Mouse (Mus musculus): ENCODE data around the gene Tssc4. TPM values are rescaled to one million over a fixed set of nuclear protein-coding genes. Genes with fewer than 3 reads are reported as not detected.

Gene Tssc4
- total and polyA plus RNA-seq, 2 experiments from 2014 or later, result 34.0 to 71.7 TPM

- Histone ChIP-seq H3K27ac (ENCODE audit: low read depth) (no peak overlapping the region), H3K4me2 (ENCODE audit: low read depth, low read length) (no peak overlapping the region), H3K4me3 (ENCODE audit: low read depth, low read length) (no peak overlapping the region), H3K36me3 (replicated peaks; ENCODE audit: control insufficient read depth, insufficient read depth, low read length) (no peaks in the 10 kb centered on the region; the same call in 1 of the 2 replicates), H3K9ac (replicated peaks; ENCODE audit: low read depth, low read length) (no peak overlapping the region), H3K9me3 (replicated peaks; ENCODE audit: control insufficient read depth, low read length) (no peaks in the 10 kb centered on the region), H3K4me1 (ENCODE audit: control insufficient read depth, insufficient read depth) (peaks cover 9% of the 10 kb centered on the region), H3K27me3 (ENCODE audit: control insufficient read depth, insufficient read depth, low read length) (no peaks in the 10 kb centered on the region)
- ATAC-seq (ENCODE audit: insufficient read depth, low read depth) (no peak), DNase-seq (ENCODE audit: low spot score) (no peak)
- no peak for TF ChIP-seq EP300 (IDR thresholded peaks at IDR 0.05; ENCODE audit: low read depth)
- no peak for TF ChIP-seq CTCF (IDR thresholded peaks at IDR 0.05; ENCODE audit: low read depth)
- 78% methylated on average over 8 of the region's 8 CpGs for WGBS
These were observed 34.3 kb upstream of the Tssc4 start for GRCm38 (mm10) chr7:143034519-143035450.

GRCm38 (mm10) chr7:143036787-143037186, 32.3 kb upstream of the Tssc4 start:
- Histone ChIP-seq H3K4me2 (ENCODE audit: low read depth, low read length) (no peak overlapping the region), H3K27me3 (ENCODE audit: control insufficient read depth, insufficient read depth, low read length) (no peaks in the 10 kb centered on the region), H3K27ac (ENCODE audit: low read depth) (no peak overlapping the region), H3K9ac (replicated peaks; ENCODE audit: low read depth, low read length) (no peak overlapping the region), H3K9me3 (replicated peaks; ENCODE audit: control insufficient read depth, low read length) (no peaks in the 10 kb centered on the region), H3K4me1 (ENCODE audit: control insufficient read depth, insufficient read depth) (peaks cover 23% of the 10 kb centered on the region), H3K4me3 (ENCODE audit: low read depth, low read length) (no peak overlapping the region), H3K36me3 (replicated peaks; ENCODE audit: control insufficient read depth, insufficient read depth, low read length) (no peaks in the 10 kb centered on the region; the same call in 1 of the 2 replicates)
- TF ChIP-seq CTCF (IDR thresholded peaks at IDR 0.05; ENCODE audit: low read depth) (no peak), EP300 (IDR thresholded peaks at IDR 0.05; ENCODE audit: low read depth) (no peak)
- ATAC-seq (ENCODE audit: insufficient read depth, low read depth) (no peak), DNase-seq (ENCODE audit: low spot score) (no peak)
- 78% methylated on average over 3 of the region's 3 CpGs for WGBS

- TF ChIP-seq CTCF (IDR thresholded peaks at IDR 0.05; ENCODE audit: low read depth) (no peak), EP300 (IDR thresholded peaks at IDR 0.05; ENCODE audit: low read depth) (no peak)
- H3K4me1 ChIP-seq (ENCODE audit: control insufficient read depth, insufficient read depth), result peaks cover 23% of the 10 kb centered on the region
- 82% methylated on average over 4 of the region's 4 CpGs for WGBS
These were observed 31.7 kb upstream of the Tssc4 start for GRCm38 (mm10) chr7:143037306-143037705.

GRCm38 (mm10) chr7:143038174-143038931, 30.7 kb upstream of the Tssc4 start:
- no peak for DNase-seq (ENCODE audit: low spot score)
- Histone ChIP-seq H3K27ac (ENCODE audit: low read depth) (no peak overlapping the region), H3K4me2 (ENCODE audit: low read depth, low read length) (no peak overlapping the region), H3K9me3 (replicated peaks; ENCODE audit: control insufficient read depth, low read length) (no peaks in the 10 kb centered on the region), H3K36me3 (replicated peaks; ENCODE audit: control insufficient read depth, insufficient read depth, low read length) (no peaks in the 10 kb centered on the region; the same call in 1 of the 2 replicates), H3K9ac (replicated peaks; ENCODE audit: low read depth, low read length) (no peak overlapping the region), H3K4me3 (ENCODE audit: low read depth, low read length) (no peak overlapping the region), H3K4me1 (ENCODE audit: control insufficient read depth, insufficient read depth) (peaks cover 30% of the 10 kb centered on the region), H3K27me3 (ENCODE audit: control insufficient read depth, insufficient read depth, low read length) (no peaks in the 10 kb centered on the region)
- 91% methylated on average over 3 of the region's 3 CpGs for WGBS
- ATAC-seq (ENCODE audit: insufficient read depth, low read depth), result no peak
- TF ChIP-seq CTCF (IDR thresholded peaks at IDR 0.05; ENCODE audit: low read depth) (no peak), EP300 (IDR thresholded peaks at IDR 0.05; ENCODE audit: low read depth) (no peak)

More at GRCm38 (mm10) chr7:143037306-143037705, 31.7 kb upstream of the Tssc4 start:
- H3K36me3 ChIP-seq (replicated peaks; ENCODE audit: control insufficient read depth, insufficient read depth, low read length), result no peaks in the 10 kb centered on the region; the same call in 1 of the 2 replicates
- H3K4me2 ChIP-seq (ENCODE audit: low read depth, low read length), result no peak overlapping the region
- no peaks in the 10 kb centered on the region for H3K9me3 ChIP-seq (replicated peaks; ENCODE audit: control insufficient read depth, low read length)
- H3K9ac ChIP-seq (replicated peaks; ENCODE audit: low read depth, low read length), result no peak overlapping the region
- no peaks in the 10 kb centered on the region for H3K27me3 ChIP-seq (ENCODE audit: control insufficient read depth, insufficient read depth, low read length)
- no peak for ATAC-seq (ENCODE audit: insufficient read depth, low read depth)
- no peak overlapping the region for H3K4me3 ChIP-seq (ENCODE audit: low read depth, low read length)
- no peak overlapping the region for H3K27ac ChIP-seq (ENCODE audit: low read depth)
- no peak for DNase-seq (ENCODE audit: low spot score)

- no peak overlapping the region for H3K4me3 ChIP-seq (ENCODE audit: low read depth, low read length)
- H3K36me3 ChIP-seq (replicated peaks; ENCODE audit: control insufficient read depth, insufficient read depth, low read length), result no peaks in the 10 kb centered on the region
- H3K27me3 ChIP-seq (ENCODE audit: control insufficient read depth, insufficient read depth, low read length), result no peaks in the 10 kb centered on the region
- WGBS, result 81% methylated on average over 3 of the region's 3 CpGs
- H3K27ac ChIP-seq (ENCODE audit: low read depth), result peak overlapping the region; percentile 82
- H3K4me1 ChIP-seq (ENCODE audit: control insufficient read depth, insufficient read depth), result peaks cover 31% of the 10 kb centered on the region
- TF ChIP-seq CTCF (IDR thresholded peaks at IDR 0.05; ENCODE audit: low read depth) (no peak), EP300 (IDR thresholded peaks at IDR 0.05; ENCODE audit: low read depth) (no peak)
- ATAC-seq (ENCODE audit: insufficient read depth, low read depth), result no peak
- H3K4me2 ChIP-seq (ENCODE audit: low read depth, low read length), result no peak overlapping the region
- no peak for DNase-seq (ENCODE audit: low spot score)
- no peak overlapping the region for H3K9ac ChIP-seq (replicated peaks; ENCODE audit: low read depth, low read length)
- H3K9me3 ChIP-seq (replicated peaks; ENCODE audit: control insufficient read depth, low read length), result no peaks in the 10 kb centered on the region
These were observed 28.5 kb upstream of the Tssc4 start for GRCm38 (mm10) chr7:143040561-143040960.

All from heart, postnatal 0 days (tissue).